Mouse (Mus musculus) ES-E14 (cell line): ENCODE results near the gene Fbxo21. TPM values are rescaled to one million over a fixed set of nuclear protein-coding genes. Genes with fewer than 3 reads are reported as not detected.

ENCODE experiments used
- DNase-seq: peaks from one replicate; pipeline ENCODE4 v3.0.0-alpha.2; 2013; ENCODE audit warnings: low read depth, low spot score
- H3K27ac ChIP-seq: 2 replicates; pipeline ENCODE4 v1.5.1; 2012; ENCODE audit warnings: low read depth, mild to moderate bottlenecking, low read length, moderate library complexity, mixed read lengths; ENCODE audit not compliant: poor library complexity, insufficient read depth, severe bottlenecking
- H3K36me3 ChIP-seq: 2 replicates; pipeline ENCODE4 v1.6.1; 2012; ENCODE audit warnings: mild to moderate bottlenecking, low read length, moderate library complexity, mixed read lengths; ENCODE audit not compliant: control insufficient read depth, poor library complexity, insufficient read depth, severe bottlenecking
- H3K4me1 ChIP-seq, 2 experiments: fragments of 150-350 bp in 1 of 2; sonication (generic) in 1 of 2; 2 replicates each; pipeline ENCODE4 v1.6.1; 2012; ENCODE audit warnings: low read length in 2 of 2, mild to moderate bottlenecking in 1 of 2, mixed read lengths in 1 of 2; ENCODE audit not compliant: control insufficient read depth in 2 of 2, insufficient read depth in 2 of 2, poor library complexity in 1 of 2
- H3K4me3 ChIP-seq, 2 experiments: fragments of 150-350 bp in 1 of 2; sonication (generic) in 1 of 2; 2 replicates each; pipeline ENCODE4 v1.5.1; 2012; ENCODE audit warnings: low read length in 2 of 2, low read depth in 1 of 2, mild to moderate bottlenecking in 1 of 2, mixed read lengths in 1 of 2; ENCODE audit not compliant: insufficient read depth in 1 of 2, poor library complexity in 1 of 2, severe bottlenecking in 1 of 2
- H3K9ac ChIP-seq: 2 replicates; pipeline ENCODE4 v1.6.1; 2012; ENCODE audit warnings: low read depth, mild to moderate bottlenecking, low read length, mixed read lengths; ENCODE audit not compliant: poor library complexity, insufficient read depth, severe bottlenecking
- H3K9me3 ChIP-seq: fragments of 150-350 bp; sonication (generic); 2 replicates; pipeline ENCODE4 v1.6.1; 2012; ENCODE audit warnings: low read depth, mild to moderate bottlenecking, low read length; ENCODE audit not compliant: control insufficient read depth, insufficient read depth
- CHD2 ChIP-seq: IDR thresholded peaks from 2 replicates; pipeline ENCODE4 v1.6.1; 2014; ENCODE audit warnings: mild to moderate bottlenecking, low read depth, low read length, inconsistent platforms
- HCFC1 ChIP-seq: IDR thresholded peaks from 2 replicates; pipeline ENCODE4 v1.6.1; 2012; ENCODE audit warnings: low read length, inconsistent platforms, borderline replicate concordance; ENCODE audit not compliant: insufficient read depth
- MAFK ChIP-seq: IDR thresholded peaks from 2 replicates; pipeline ENCODE4 v1.6.1; 2014; ENCODE audit warnings: mild to moderate bottlenecking, low read depth, low read length, inconsistent platforms; ENCODE audit not compliant: insufficient read depth
- ZC3H11A ChIP-seq: IDR thresholded peaks from 2 replicates; pipeline ENCODE4 v1.6.1; 2012; ENCODE audit warnings: low read depth, mild to moderate bottlenecking, inconsistent platforms, low read length, borderline replicate concordance
- ZNF384 ChIP-seq: IDR thresholded peaks from 2 replicates; pipeline ENCODE4 v1.6.1; 2012; ENCODE audit warnings: low read depth, low read length, inconsistent platforms
- in situ Hi-C, 2 experiments: fragments of 600-800 bp; cut with MboI; formaldehyde crosslinking; loops; one replicate each; pipeline ENCODE4 v1.15.1; 2025; ENCODE audit warnings: low sequenced_read_pairs in 2 of 2, inconsistent platforms in 1 of 2; ENCODE audit not compliant: unreplicated experiment in 2 of 2
- total RNA-seq: library from RNA; depleted of rRNA; stranded (reverse); fragments of 300-350 nt; gene quantifications from 2 replicates; pipeline ENCODE4 v1.2.3, GENCODE M21; 2012

The Fbxo21 gene
- total RNA-seq, 1 experiment, result 23.2 TPM

DNA sequence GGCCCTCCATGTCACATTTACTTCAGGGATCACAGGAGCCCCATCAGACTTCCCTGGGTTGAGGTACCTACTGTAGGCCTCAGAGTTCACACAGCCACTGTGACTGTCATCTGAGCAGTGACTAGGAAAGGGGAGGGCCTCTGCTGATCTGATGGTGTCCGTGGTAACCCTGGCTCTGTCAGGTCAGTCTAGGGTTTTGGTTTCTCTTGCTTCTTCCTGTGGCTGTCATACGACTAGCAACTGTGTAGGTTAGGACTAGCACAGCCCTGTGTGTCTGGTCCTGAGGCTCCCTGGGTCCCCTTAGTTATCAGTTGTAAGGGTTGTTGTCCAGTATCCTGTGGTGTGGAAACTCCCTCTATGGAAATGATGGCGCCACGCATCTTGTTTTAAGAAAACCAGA, 74.2 kb downstream of the Fbxo21 start:
- DNase-seq, result no peak
- no peak overlapping the region for H3K9ac ChIP-seq
- H3K27ac ChIP-seq, result no peak overlapping the region
- no peaks in the 10 kb centered on the region for H3K36me3 ChIP-seq
- no peak overlapping the region for H3K4me3 ChIP-seq
- peaks cover 0 to 2% of the 10 kb centered on the region in 2 experiments; a peak in 1 of 4 replicates for H3K4me1 ChIP-seq
- H3K9me3 ChIP-seq, result no peaks in the 10 kb centered on the region
- in situ Hi-C loops, result no loop called here
- no peak for TF ChIP-seq MAFK
- TF ChIP-seq ZC3H11A, result no peak
- no peak for TF ChIP-seq CHD2
- TF ChIP-seq HCFC1, result no peak
- TF ChIP-seq ZNF384, result no peak

DNA sequence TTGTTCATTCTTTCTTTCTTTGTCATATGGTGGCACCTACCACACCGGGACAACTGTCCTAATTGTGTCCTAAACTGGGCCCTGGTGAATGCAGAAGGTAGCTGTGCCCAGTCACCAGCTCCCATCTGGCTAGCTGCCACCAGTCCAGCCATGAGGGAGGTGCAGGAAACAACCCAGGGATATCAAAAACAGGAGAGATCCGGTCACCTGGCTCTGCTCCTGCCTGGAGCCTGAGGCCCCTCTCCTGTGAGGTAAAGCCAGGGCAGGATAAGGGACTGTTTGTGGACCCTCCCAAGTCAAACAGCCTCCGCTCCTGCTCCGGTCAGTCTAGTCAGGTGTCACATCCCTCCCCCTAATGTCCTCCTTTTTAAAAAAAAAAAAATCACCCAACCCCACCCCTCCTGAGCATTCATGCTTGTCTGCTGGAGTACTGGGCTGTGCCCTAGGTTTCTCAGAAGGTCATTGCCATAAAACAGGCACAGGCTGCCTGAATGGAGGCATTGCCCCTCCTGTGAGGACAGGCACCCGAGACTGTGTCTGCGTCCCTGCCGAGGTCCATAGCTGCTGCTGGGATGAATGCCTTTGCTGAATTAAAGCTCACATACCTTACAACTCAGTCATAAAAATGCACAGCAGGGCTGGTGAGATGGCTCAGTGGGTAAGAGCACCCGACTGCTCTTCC, 75.6 kb downstream of the Fbxo21 start:
- no peak for DNase-seq
- Histone ChIP-seq H3K9ac (no peak overlapping the region), H3K36me3 (no peaks in the 10 kb centered on the region), H3K4me1 (peaks cover 0 to 8% of the 10 kb centered on the region in 2 experiments; a peak in 2 of 4 replicates), H3K27ac (no peak overlapping the region), H3K9me3 (no peaks in the 10 kb centered on the region), H3K4me3 (no peak overlapping the region)
- TF ChIP-seq ZNF384, result 0 out of 2 replicates have a peak, but pooled peaks have one; percentile 16
- TF ChIP-seq CHD2, result no peak
- in situ Hi-C loops, result no loop called here

DNA sequence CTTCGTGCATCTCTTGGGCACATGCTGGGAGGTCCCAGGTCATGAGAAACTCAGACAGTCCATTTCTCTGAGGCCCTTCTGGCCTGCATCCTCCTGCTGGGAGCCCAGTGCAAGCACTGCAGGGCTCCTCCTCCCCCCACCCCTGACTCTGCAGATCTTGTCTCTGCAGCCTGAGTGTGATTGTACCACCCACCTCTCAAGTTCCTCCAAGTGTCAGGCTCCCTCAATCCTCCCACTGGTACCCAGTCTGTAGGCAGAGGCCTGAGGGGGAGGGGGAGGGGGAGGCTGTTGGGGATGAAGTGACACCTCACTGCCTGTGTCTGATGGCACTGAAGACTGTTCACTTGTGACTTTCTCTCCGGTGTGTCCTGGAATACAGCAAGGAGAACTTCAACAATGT, 76.7 kb downstream of the Fbxo21 start:
- in situ Hi-C loops, result no loop called here
- H3K4me1 ChIP-seq, result peaks cover 0 to 8% of the 10 kb centered on the region in 2 experiments; a peak in 2 of 4 replicates

GRCm38 (mm10) chr5:118057508-118058111, 81.1 kb downstream of the Fbxo21 start:
- no peak overlapping the region for H3K9ac ChIP-seq
- H3K4me1 ChIP-seq, result peaks cover 0 to 10% of the 10 kb centered on the region in 2 experiments; a peak in 2 of 4 replicates
- H3K36me3 ChIP-seq, result no peaks in the 10 kb centered on the region
- H3K4me3 ChIP-seq, result no peak overlapping the region
- no peaks in the 10 kb centered on the region for H3K9me3 ChIP-seq
- H3K27ac ChIP-seq, result no peak overlapping the region
- TF ChIP-seq HCFC1, result no peak
- no peak for TF ChIP-seq ZC3H11A
- TF ChIP-seq ZNF384, result no peak
- TF ChIP-seq CHD2, result no peak
- TF ChIP-seq MAFK, result no peak
- in situ Hi-C loops, result no loop called here
- no peak for DNase-seq

More for the DNA sequence above, 76.7 kb downstream of the Fbxo21 start:
- no peak for DNase-seq
- H3K27ac ChIP-seq, result no peak overlapping the region
- TF ChIP-seq MAFK (no peak), ZC3H11A (no peak), HCFC1 (no peak), ZNF384 (no peak), CHD2 (no peak)
- H3K9me3 ChIP-seq, result no peaks in the 10 kb centered on the region
- H3K9ac ChIP-seq, result no peak overlapping the region
- no peaks in the 10 kb centered on the region for H3K36me3 ChIP-seq
- no peak overlapping the region for H3K4me3 ChIP-seq
